Mouse (Mus musculus) stomach, embryonic 16.5 days (tissue): ENCODE measurements around the gene Map1b. TPM values are rescaled to one million over a fixed set of nuclear protein-coding genes. Genes with fewer than 3 reads are reported as not detected.

Source experiments
- ATAC-seq: fragments of 200-750 bp; cut with Nextera tagmentation; 2 replicates; pipeline ENCODE4 v1.8.0; 2017; ENCODE audit warnings: moderate number of reproducible peaks, moderate TSS enrichment; ENCODE audit not compliant: insufficient read depth, low FRiP score
- H3K27ac ChIP-seq: fragments of 300-500 bp; sonication (generic); 2 replicates; pipeline ENCODE4 v1.5.1; 2014; ENCODE audit warnings: low read length
- H3K27me3 ChIP-seq: fragments of 300-500 bp; sonication (generic); 2 replicates; pipeline ENCODE4 v1.6.1; 2014; ENCODE audit warnings: low read length, control low read depth, mixed read lengths; ENCODE audit not compliant: control insufficient read depth, insufficient read depth
- H3K36me3 ChIP-seq: fragments of 300-500 bp; sonication (generic); 2 replicates; pipeline ENCODE4 v1.6.1; 2014; ENCODE audit warnings: low read length; ENCODE audit not compliant: control insufficient read depth, insufficient read depth
- H3K4me1 ChIP-seq: fragments of 300-500 bp; sonication (generic); 2 replicates; pipeline ENCODE4 v1.6.1; 2014; ENCODE audit warnings: low read length, control low read depth, mixed read lengths; ENCODE audit not compliant: control insufficient read depth, insufficient read depth
- H3K4me2 ChIP-seq: fragments of 300-500 bp; sonication (generic); 2 replicates; pipeline ENCODE4 v1.6.1; 2014; ENCODE audit warnings: low read depth, low read length, mixed read lengths
- H3K4me3 ChIP-seq: fragments of 300-500 bp; sonication (generic); replicated peaks from 2 replicates; pipeline ENCODE4 v1.5.1; 2014; ENCODE audit warnings: mild to moderate bottlenecking, low read length
- H3K9ac ChIP-seq: fragments of 300-500 bp; sonication (generic); 2 replicates; pipeline ENCODE4 v1.6.1; 2014; ENCODE audit warnings: low read length
- H3K9me3 ChIP-seq: fragments of 300-500 bp; sonication (generic); replicated peaks from 2 replicates; pipeline ENCODE4 v1.6.1; 2016; ENCODE audit warnings: low read length, control low read depth; ENCODE audit not compliant: control insufficient read depth
- WGBS: fragments of 180-500 bp; shearing (Covaris S2); extraction: QIAGEN DNeasy Blood & Tissue Kit; methylation state at CpG from one replicate; pipeline ENCODE4 v1.1.7; 2014; 5-methylcytosine and 5-hydroxymethylcytosine counted together
- polyA plus RNA-seq: library from polyadenylated mRNA; unstranded; fragments of >200 nt; fragmentation: Nextera tagmentation; extraction: Ambion mirVana; gene quantifications from 2 replicates; pipeline ENCODE4 v1.2.1, GENCODE M21; 2015

The Map1b gene
- polyA plus RNA-seq, 1 experiment from 2014 or later: 134 TPM

DNA sequence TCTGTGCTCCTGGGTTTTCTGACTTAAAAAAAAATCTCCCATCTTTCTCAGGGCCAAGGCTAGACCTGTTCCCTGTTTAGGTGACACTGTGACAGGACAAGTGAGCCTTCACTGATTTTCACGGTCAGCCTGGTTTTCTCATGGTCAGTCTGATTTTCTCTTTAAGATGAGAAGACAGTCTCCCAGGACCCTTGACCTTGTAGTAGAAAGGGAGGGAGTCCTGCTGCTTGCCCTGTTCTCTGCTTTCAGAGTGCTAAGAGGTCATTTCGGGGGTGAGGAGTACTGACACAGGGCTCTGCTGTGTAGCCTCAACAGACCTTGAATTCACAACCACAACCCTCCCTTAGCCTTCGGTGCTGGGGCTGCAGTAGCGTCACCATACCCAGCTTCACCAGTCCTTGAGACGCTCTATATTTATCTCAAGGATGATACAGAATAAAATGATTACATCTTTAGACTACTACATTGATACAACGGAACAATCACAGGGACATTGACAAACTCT, 49.5 kb downstream of the Map1b start:
- Histone ChIP-seq H3K36me3 (no peaks in the 10 kb centered on the region), H3K9me3 (no peaks in the 10 kb centered on the region), H3K4me3 (no peak overlapping the region), H3K4me2 (no peak overlapping the region), H3K27ac (no peak overlapping the region), H3K4me1 (peaks cover 8% of the 10 kb centered on the region), H3K9ac (no peak overlapping the region), H3K27me3 (no peaks in the 10 kb centered on the region)
- 55% methylated on average over 6 of the region's 6 CpGs for WGBS
- ATAC-seq: no peak

DNA sequence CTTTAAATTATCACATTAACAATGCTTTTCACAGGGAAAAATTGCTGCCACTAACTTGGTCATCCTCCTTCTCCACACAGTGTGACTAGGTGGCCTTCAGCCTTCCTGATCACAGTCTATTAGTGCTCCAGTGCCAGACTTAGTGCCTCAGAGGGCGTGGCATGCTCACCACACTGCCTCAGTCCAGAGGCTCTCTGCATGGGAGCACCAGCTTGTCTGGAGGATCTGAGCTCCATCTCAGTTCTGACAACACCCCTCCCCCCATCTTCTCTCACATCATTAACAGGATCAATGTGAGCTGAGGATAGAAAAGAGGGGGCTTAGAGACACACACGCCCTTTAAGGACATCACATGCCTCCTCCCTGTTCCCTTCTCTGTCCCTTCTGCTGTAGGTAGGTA, 50.3 kb downstream of the Map1b start:
- no peak overlapping the region for H3K4me3 ChIP-seq
- ATAC-seq: no peak
- H3K36me3 ChIP-seq: no peaks in the 10 kb centered on the region
- no peaks in the 10 kb centered on the region for H3K9me3 ChIP-seq
- WGBS: 70% methylated on average over 2 of the region's 2 CpGs
- H3K4me2 ChIP-seq: no peak overlapping the region
- H3K27ac ChIP-seq: no peak overlapping the region
- no peaks in the 10 kb centered on the region for H3K27me3 ChIP-seq
- H3K4me1 ChIP-seq: peaks cover 8% of the 10 kb centered on the region
- H3K9ac ChIP-seq: no peak overlapping the region

DNA sequence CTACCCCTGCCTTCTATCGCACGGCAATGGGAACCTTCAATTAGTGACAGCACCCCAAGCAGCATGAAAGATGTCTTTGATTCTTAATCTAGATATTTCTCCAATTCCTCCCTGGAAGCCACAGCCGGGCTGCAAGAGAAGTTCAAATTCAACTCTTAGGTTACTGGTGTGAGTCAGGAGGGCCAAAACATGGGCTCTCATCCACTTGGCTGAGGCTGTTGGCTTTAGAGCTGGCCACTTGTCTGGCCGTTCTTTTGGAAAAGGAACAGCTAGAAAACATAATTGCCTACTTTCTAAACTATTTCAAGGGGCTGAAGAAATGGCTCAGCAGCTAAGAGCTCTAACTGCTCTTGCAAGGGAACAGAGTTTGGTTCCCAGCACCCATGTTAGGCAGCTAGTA, 51.8 kb downstream of the Map1b start:
- Histone ChIP-seq H3K4me1 (peaks cover 8% of the 10 kb centered on the region), H3K27me3 (no peaks in the 10 kb centered on the region), H3K36me3 (no peaks in the 10 kb centered on the region), H3K4me3 (no peak overlapping the region), H3K9ac (no peak overlapping the region), H3K27ac (no peak overlapping the region), H3K9me3 (no peaks in the 10 kb centered on the region), H3K4me2 (no peak overlapping the region)
- ATAC-seq: no peak
- 61% methylated on average over 4 of the region's 4 CpGs for WGBS

DNA sequence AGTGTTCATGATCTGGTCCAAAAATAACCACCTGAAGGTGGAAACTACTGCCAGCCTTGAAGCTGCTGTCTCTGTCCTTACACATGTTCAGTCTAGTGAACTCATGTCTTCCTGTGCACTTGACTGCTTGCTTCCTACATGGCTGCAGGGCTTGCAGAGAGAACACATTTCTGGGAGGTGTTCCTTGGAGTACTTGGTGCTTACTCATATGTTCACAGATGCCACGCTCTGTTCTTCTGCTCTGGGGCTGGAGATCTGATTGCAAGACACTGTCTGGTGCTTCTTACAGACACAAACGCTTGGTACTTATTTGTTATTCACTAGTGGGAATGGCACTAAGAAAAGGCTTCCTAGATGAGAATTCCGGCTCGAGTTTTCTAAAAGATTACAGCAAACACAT, 54.5 kb downstream of the Map1b start:
- Histone ChIP-seq H3K36me3 (no peaks in the 10 kb centered on the region), H3K27me3 (no peaks in the 10 kb centered on the region), H3K4me2 (no peak overlapping the region), H3K4me1 (peaks cover 6% of the 10 kb centered on the region), H3K9ac (no peak overlapping the region), H3K9me3 (no peaks in the 10 kb centered on the region), H3K4me3 (no peak overlapping the region), H3K27ac (no peak overlapping the region)
- 89% methylated on average over 4 of the region's 4 CpGs for WGBS
- no peak for ATAC-seq

DNA sequence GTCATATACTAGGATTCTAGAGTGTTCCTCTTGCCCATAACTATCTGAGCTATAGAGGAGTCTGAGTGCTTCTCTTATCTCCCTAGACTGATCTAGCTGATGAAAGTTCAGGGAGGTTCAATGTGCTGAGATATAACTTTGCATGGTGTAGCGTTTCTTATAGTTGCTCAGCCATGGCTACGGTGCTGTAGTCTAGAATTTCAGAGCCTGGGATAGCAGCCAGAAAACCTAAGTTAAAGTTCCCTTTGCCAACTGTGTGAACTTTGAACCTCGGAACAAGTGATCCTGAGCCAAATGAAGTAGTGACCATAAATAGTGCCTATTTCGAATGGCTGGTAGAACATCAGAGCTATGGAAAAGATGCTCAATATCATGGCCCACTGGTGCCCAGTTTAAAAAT, 56.7 kb downstream of the Map1b start:
- H3K27ac ChIP-seq: no peak overlapping the region
- H3K4me1 ChIP-seq: peaks cover 6% of the 10 kb centered on the region
- no peak for ATAC-seq
- no peaks in the 10 kb centered on the region for H3K36me3 ChIP-seq
- no peak overlapping the region for H3K4me3 ChIP-seq
- H3K9ac ChIP-seq: no peak overlapping the region
- H3K4me2 ChIP-seq: no peak overlapping the region
- 79% methylated on average over 4 of the region's 4 CpGs for WGBS
- no peaks in the 10 kb centered on the region for H3K9me3 ChIP-seq
- H3K27me3 ChIP-seq: no peaks in the 10 kb centered on the region

DNA sequence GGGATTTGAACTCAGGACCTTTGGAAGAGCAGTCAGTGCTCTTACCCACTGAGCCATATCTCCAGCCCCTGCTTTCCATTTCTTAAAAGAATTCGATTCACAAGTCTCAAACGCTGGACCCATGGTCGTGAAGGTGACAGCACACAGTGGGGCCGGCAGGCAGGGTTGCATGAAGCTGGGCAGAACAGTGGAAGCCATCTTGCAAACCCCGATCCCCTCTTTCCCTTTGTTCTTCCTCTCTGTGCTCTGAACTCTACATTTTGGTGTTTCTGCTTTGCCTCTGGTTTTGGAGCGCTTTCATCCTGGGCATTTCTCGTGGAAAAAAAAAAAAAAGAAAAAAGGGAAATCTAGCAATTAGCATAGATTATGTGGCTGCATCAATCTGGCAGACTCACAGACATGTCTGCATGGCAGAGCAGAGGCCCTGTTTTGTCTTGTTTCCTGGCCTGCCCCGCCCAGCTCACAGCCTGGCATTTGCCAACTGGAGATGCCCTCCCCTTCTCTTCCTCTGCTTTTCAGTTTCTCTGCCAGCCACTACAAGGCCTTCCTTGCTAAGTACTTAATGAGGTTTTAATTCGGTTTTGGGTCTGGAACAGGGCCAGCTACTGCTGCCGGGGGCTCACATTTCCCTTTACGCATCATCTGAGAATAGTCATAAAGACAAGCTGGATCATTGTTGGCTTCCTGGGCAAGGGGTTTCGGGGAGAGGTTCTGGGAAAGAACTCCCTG, 57.5 kb downstream of the Map1b start:
- WGBS: 75% methylated on average over 12 of the region's 12 CpGs
- H3K36me3 ChIP-seq: no peaks in the 10 kb centered on the region
- no peak overlapping the region for H3K27ac ChIP-seq
- no peak overlapping the region for H3K9ac ChIP-seq
- H3K9me3 ChIP-seq: no peaks in the 10 kb centered on the region
- H3K4me1 ChIP-seq: peaks cover 6% of the 10 kb centered on the region
- H3K27me3 ChIP-seq: no peaks in the 10 kb centered on the region
- ATAC-seq: peak; percentile 50; the same call in 1 of the 2 replicates
- no peak overlapping the region for H3K4me3 ChIP-seq
- no peak overlapping the region for H3K4me2 ChIP-seq

DNA sequence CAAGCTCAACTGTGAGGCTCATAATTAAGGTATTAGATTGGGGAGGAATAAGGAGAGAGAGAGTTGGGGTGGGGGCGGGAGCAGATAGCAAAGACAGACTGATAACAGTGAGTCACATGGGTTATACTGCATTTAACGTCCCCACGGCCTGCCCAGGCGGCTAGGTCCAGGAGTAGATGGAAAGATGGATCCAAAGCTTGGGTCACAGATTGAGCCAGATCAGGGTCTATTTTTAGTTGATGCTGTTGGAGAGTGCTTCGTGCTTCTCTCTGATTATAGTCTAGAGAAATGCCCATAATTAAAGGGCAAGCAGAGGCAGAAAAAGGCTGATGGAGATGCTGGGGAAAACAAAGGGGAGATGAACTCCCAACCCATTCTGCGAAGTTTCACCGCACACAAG, 61.4 kb downstream of the Map1b start:
- no peaks in the 10 kb centered on the region for H3K27me3 ChIP-seq
- H3K4me3 ChIP-seq: no peak overlapping the region
- no peaks in the 10 kb centered on the region for H3K36me3 ChIP-seq
- 82% methylated on average over 7 of the region's 7 CpGs for WGBS
- peaks cover 11% of the 10 kb centered on the region for H3K4me1 ChIP-seq
- no peak for ATAC-seq
- no peak overlapping the region for H3K4me2 ChIP-seq
- H3K9ac ChIP-seq: no peak overlapping the region
- no peak overlapping the region for H3K27ac ChIP-seq
- H3K9me3 ChIP-seq: no peaks in the 10 kb centered on the region

DNA sequence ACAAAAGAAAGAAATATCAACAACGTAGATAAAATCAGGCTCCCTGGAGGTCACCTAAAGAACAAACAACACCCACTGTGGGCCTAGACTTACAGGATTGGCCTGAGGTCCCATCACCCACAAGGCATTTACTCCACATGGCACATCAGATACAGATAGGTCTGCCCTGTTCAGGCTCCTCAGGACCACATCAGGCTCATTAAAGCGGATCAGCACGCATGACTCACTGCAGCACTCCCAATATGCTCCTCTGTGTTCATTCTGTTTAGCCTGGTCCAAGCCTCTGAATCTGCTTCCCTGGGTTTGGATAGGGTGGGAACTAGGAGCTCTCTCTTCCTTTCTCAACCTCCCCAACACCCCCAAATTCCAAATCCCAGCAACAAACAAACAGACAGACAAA, 63.9 kb downstream of the Map1b start:
- Histone ChIP-seq H3K36me3 (no peaks in the 10 kb centered on the region), H3K9me3 (no peaks in the 10 kb centered on the region), H3K27ac (no peak overlapping the region), H3K4me2 (no peak overlapping the region), H3K4me1 (peaks cover 5% of the 10 kb centered on the region; the same call in 1 of the 2 replicates), H3K4me3 (no peak overlapping the region), H3K9ac (no peak overlapping the region), H3K27me3 (no peaks in the 10 kb centered on the region)
- 85% methylated on average over 3 of the region's 3 CpGs for WGBS
- no peak for ATAC-seq

DNA sequence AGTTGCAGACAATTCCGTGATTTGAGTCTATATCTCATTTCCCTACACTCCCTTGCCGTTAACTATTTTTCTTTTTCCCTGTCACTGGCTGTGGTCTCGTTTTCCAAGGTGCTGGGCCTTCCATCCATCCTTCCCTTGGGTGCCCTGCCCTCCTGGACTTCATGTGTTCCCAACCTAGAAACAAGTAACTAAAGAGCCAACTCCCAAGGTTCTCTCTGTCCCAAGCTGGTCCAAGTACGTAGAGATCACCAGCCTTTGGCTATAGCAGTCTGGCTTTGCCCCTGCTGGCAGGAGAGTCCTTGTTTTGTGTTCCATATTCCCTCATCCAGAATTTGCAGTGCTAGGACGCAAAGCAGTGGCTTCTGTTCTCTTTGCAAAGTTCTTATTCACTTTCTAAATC, 65.1 kb downstream of the Map1b start:
- H3K36me3 ChIP-seq: no peaks in the 10 kb centered on the region
- H3K9ac ChIP-seq: no peak overlapping the region
- no peak for ATAC-seq
- no peak overlapping the region for H3K27ac ChIP-seq
- WGBS: 80% methylated on average over 5 of the region's 5 CpGs
- H3K4me2 ChIP-seq: no peak overlapping the region
- H3K4me1 ChIP-seq: peaks cover 10% of the 10 kb centered on the region; the same call in 1 of the 2 replicates
- no peaks in the 10 kb centered on the region for H3K9me3 ChIP-seq
- no peaks in the 10 kb centered on the region for H3K27me3 ChIP-seq
- H3K4me3 ChIP-seq: no peak overlapping the region
